Mouse (Mus musculus): Measurements from ENCODE around the gene Fibp.
"Not testable (repeated sequence)": the region's sequence is repeated elsewhere in the genome, so short reads cannot be mapped to it uniquely, and the experiment has no call there.

Fibp gene

GRCm38 (mm10) chr19:5487768-5488550 is 27.5 kb downstream of the Fibp start, which contains the start of gene Mus81:
Mus81 (minus strand) TSS chr19:5488402.
- DNase-seq (ENCODE audit: low spot score in 2 of 2), result peak; percentile 96 to 97

DNA sequence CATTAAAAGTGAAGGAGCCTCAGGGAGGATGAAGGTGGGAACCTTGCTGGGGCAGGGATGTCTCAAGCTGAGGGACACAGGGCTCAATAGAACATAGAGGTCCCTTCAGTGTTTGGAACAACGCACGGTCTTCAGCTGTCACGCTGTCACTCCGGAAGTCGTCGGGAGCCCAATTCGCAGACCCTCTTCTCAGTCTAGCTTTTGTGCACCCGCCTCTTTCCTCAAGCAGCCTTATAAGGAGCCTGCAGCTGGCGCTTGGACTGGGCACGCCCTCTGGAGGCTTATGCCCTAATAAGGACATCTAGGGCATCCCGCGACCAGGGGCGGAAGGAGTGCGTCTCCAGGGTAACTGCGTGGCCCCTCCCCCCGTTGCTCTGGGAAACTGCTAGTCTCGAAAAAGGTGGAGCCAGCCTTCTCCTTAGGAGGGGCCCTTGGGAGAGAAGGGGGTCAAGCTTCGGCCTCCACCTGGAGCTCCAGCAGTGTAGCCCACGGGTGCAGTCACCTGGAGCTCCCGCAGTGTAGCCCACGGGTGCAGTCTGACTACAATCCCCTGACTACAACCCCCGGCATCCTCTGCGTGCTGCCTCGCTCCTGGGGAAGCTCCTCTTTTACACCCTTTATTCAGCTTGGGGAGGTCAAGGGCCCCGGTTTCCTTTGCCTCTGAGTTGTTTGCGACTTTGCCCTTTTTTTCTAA is 28.6 kb downstream of the Fibp start:
- DNase-seq (ENCODE audit: low spot score in 2 of 2), result peak; percentile 97 to 98

DNA sequence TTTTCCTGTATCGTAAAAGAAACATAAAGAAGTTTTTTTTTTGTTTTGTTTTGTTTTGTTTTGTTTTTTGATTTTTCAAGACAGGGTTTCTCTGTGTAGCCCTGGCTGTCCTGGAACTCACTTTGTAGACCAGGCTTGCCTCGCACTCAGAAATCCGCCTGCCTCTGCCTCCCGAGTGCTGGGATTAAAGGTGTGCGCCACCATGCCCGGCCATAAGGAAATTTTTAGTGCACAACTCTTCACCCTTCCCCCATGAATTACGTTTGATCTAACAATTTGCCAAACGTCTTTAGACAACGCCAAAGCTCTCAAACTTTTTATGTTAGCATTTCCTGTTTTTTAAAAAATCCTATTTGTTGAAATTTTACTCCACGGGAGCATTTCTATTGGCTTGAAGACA is 29.3 kb downstream of the Fibp start:
- not testable (repeated sequence) for DNase-seq (ENCODE audit: low spot score in 2 of 2)

DNA sequence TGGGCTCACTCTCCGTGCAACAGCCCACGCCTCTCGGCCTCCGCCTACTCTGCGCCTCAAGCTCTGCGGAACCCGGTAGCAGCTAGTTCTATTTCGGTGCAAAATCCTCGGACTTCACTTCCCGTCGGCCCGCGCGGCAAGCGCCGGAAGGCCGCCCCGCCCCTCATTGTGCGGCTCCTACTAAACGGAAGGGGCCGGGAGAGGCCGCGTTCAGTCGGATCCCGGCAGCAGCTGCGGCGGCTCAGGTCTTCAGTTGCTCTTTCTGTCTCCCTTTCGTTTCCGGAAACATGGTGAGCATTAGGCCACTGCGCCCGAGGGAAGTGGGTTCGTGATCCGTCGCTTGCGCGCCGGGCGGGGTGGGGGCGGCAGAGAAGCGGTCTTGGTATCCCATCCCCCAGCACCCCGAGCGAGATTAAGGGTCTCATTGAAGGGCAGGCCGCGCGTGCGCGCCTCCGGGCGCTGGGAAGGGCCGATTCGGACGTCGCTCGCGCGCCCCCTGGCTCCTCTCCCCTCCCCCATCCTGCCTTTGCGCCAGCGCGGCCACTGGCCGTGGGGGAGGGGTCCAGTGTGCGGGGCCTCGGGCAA is 30.0 kb downstream of the Fibp start, which contains the start of gene Cfl1:
TSS of gene Cfl1 (plus strand) at position 143 of the 585 bp plus-strand sequence.
- DNase-seq (ENCODE audit: low spot score in 2 of 2), result peak; percentile 85 to 96

- DNase-seq (ENCODE audit: low spot score in 2 of 2), result peak; percentile 87 to 89
Observed at GRCm38 (mm10) chr19:5490898-5491708, 30.7 kb downstream of the Fibp start.

- DNase-seq (ENCODE audit: low spot score in 2 of 2), result no peak
Observed at GRCm38 (mm10) chr19:5492641-5493040, 32.2 kb downstream of the Fibp start.

GRCm38 (mm10) chr19:5493301-5493721 is 32.9 kb downstream of the Fibp start:
- not testable (repeated sequence) for DNase-seq (ENCODE audit: low spot score in 2 of 2)

GRCm38 (mm10) chr19:5494314-5494713 is 33.9 kb downstream of the Fibp start:
- DNase-seq (ENCODE audit: low spot score in 2 of 2), result no peak

GRCm38 (mm10) chr19:5495353-5496051 is 35.1 kb downstream of the Fibp start:
- DNase-seq (ENCODE audit: low spot score in 2 of 2), result no peak

GRCm38 (mm10) chr19:5496052-5496370 is 35.6 kb downstream of the Fibp start:
- no peak for DNase-seq (ENCODE audit: low spot score in 2 of 2)

- no peak for DNase-seq (ENCODE audit: low spot score in 2 of 2)
Observed at GRCm38 (mm10) chr19:5500330-5500875, 40.0 kb downstream of the Fibp start.

DNA sequence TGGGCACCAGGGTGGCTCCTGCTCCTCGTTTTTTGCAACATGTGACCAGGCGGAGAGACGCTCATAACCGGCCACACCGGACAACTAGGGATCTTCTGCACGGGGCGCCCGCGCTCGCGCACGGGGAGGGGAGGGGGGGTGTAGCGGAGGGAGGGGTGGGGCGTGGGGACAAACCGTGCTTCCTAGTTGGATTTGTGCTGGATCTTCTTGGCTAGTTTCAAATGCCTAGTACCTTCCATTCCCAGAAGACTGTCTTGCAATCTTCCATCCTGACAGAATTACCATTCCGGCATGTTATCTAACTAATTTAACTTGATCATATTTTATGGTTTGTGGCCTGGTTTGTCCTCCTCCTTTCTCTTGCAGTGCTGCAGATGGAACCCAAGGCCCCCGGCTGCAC is 43.3 kb downstream of the Fibp start, which contains the start of gene 1700020D05Rik:
TSS of gene 1700020D05Rik (minus strand) at position 101 of the 400 bp plus-strand sequence.
- DNase-seq (ENCODE audit: low spot score in 2 of 2), result no peak

DNA sequence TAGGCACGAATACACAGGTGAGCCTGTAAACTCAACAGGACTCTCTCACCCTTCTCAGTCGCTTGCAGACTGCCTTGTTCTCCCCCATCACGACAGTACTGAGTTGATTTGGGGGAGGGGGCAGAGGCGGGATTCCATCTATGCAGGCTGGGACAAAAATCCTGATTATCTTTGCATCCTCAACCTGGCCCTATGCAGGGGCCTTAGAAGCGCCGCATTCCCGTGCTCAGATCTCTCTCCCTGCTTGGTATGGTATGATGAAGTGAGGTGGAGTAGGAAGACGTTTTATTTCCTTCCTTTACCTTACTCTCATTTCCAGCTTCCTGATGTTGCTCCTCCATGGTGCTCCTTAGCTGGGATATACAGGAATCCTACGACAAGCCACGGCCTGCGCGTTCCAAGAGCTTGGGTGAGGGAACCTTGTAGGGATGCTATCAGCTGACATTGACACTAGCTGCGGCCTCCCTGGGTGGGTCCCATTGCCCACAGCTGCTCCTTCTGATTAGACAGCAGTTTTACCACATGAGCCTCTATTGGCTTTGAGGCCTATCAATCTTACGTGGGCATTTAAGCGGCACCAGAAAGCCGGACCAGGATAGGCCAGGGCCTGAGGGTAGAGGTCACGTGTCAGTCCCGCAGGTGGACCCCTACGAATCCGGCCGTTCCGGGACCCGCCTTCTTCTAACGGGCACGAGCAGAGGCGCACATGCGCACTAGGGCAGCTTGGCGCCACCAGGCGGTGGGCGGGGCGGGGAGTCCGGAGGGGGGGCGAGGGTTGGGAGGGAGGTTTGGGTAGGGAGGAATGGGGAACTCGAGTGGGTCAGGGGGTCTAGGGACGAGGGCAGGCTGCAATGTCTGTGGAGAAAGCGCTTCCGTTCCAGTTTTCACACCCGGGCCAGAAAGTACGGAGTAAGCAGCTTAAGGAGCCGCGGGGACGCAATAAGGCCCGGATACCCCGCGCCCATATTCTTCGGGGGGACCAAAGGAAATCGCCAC is 49.9 kb downstream of the Fibp start, which contains the start of gene Snx32:
TSS of gene Snx32 (minus strand) at position 508 of the 996 bp plus-strand sequence.
- DNase-seq (ENCODE audit: low spot score in 2 of 2), result peak; percentile 92 to 97

- DNase-seq (ENCODE audit: low spot score in 2 of 2), result peak in 1 of 2 experiments; percentile 49
Observed at GRCm38 (mm10) chr19:5511074-5511632, 50.7 kb downstream of the Fibp start.

GRCm38 (mm10) chr19:5512091-5513004 is 51.9 kb downstream of the Fibp start:
- DNase-seq (ENCODE audit: low spot score in 2 of 2), result peak in 1 of 2 experiments; percentile 56

DNA sequence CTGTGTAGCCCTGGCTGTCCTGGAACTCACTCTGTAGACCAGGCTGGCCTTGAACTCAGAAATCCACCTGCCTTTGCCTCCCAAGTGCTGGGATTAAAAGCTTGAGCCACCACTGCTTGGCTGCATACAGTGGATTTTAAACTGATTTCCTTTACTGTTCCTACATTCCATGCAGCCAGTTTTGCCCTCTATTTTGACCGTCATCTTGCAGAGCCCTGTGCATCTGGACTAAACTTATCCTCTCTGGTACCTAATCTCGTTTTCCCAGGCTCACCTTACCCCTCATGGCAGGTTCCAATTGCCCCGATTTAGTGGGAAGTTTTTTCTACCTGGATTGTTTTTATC is 52.6 kb downstream of the Fibp start:
- no peak for DNase-seq (ENCODE audit: low spot score in 2 of 2)

Measured in spleen, postnatal 10 days (tissue).